Mouse (Mus musculus) left cerebral cortex, adult 11 months (tissue): ENCODE measurements at regions not wholly inside any gene's neighbourhood (a gene's known extent, or its start where the extent isn't known, plus 50 kb on each side); places are given as distances from the start of the nearest gene placed in this dataset.

Source experiments
- DNase-seq: peaks from one replicate; pipeline ENCODE4 v3.0.0; 2022; ENCODE audit warnings: low spot score

GRCm38 (mm10) chr3:149103469-149103868, 113.1 kb upstream of the Adgrl2 start:
- no peak for DNase-seq

- DNase-seq = no peak
Observed at GRCm38 (mm10) chr3:149102846-149103245, 112.5 kb upstream of the Adgrl2 start.

- DNase-seq = no peak
Observed at GRCm38 (mm10) chr3:149101785-149102184, 111.4 kb upstream of the Adgrl2 start.

GRCm38 (mm10) chr3:149098764-149099163, 108.4 kb upstream of the Adgrl2 start:
- no peak for DNase-seq

GRCm38 (mm10) chr3:149097026-149097425, 106.7 kb upstream of the Adgrl2 start:
- DNase-seq = no peak

- no peak for DNase-seq
Observed at GRCm38 (mm10) chr3:149092649-149093048, 102.3 kb upstream of the Adgrl2 start.

GRCm38 (mm10) chr3:149090103-149090502, 99.7 kb upstream of the Adgrl2 start:
- no peak for DNase-seq

GRCm38 (mm10) chr3:149088621-149089128, 98.3 kb upstream of the Adgrl2 start:
- DNase-seq = no peak

GRCm38 (mm10) chr3:149087488-149087887, 97.1 kb upstream of the Adgrl2 start:
- no peak for DNase-seq

- DNase-seq = no peak
Observed at GRCm38 (mm10) chr3:149086704-149087103, 96.3 kb upstream of the Adgrl2 start.

- DNase-seq = no peak
Observed at GRCm38 (mm10) chr3:149086086-149086485, 95.7 kb upstream of the Adgrl2 start.

- DNase-seq = no peak
Observed at GRCm38 (mm10) chr3:149084861-149085598, 94.7 kb upstream of the Adgrl2 start.

GRCm38 (mm10) chr3:149083391-149083790, 93.0 kb upstream of the Adgrl2 start:
- no peak for DNase-seq

- no peak for DNase-seq
Observed at GRCm38 (mm10) chr3:149078881-149079280, 88.5 kb upstream of the Adgrl2 start.

GRCm38 (mm10) chr3:149076928-149077551, 86.7 kb upstream of the Adgrl2 start:
- DNase-seq = no peak

- DNase-seq = no peak
Observed at GRCm38 (mm10) chr3:149075488-149075851, 85.1 kb upstream of the Adgrl2 start.

GRCm38 (mm10) chr3:149074658-149075487, 84.5 kb upstream of the Adgrl2 start:
- no peak for DNase-seq

GRCm38 (mm10) chr3:149070201-149070600, 79.8 kb upstream of the Adgrl2 start:
- no peak for DNase-seq

GRCm38 (mm10) chr3:149069436-149069835, 79.1 kb upstream of the Adgrl2 start:
- no peak for DNase-seq

GRCm38 (mm10) chr3:149068821-149069220, 78.5 kb upstream of the Adgrl2 start:
- no peak for DNase-seq

GRCm38 (mm10) chr3:149067758-149068157, 77.4 kb upstream of the Adgrl2 start:
- DNase-seq = no peak

- no peak for DNase-seq
Observed at GRCm38 (mm10) chr3:149055077-149055476, 64.7 kb upstream of the Adgrl2 start.
